Mouse (Mus musculus) monocyte, adult 2 months (primary cell): ENCODE results near the gene Mgst3.

Experiments
- DNase-seq, 2 experiments: peaks; one replicate each; pipeline ENCODE4 v3.0.0; 2022; ENCODE audit warnings: low spot score in 2 of 2, low read depth in 1 of 2

The Mgst3 gene

DNA sequence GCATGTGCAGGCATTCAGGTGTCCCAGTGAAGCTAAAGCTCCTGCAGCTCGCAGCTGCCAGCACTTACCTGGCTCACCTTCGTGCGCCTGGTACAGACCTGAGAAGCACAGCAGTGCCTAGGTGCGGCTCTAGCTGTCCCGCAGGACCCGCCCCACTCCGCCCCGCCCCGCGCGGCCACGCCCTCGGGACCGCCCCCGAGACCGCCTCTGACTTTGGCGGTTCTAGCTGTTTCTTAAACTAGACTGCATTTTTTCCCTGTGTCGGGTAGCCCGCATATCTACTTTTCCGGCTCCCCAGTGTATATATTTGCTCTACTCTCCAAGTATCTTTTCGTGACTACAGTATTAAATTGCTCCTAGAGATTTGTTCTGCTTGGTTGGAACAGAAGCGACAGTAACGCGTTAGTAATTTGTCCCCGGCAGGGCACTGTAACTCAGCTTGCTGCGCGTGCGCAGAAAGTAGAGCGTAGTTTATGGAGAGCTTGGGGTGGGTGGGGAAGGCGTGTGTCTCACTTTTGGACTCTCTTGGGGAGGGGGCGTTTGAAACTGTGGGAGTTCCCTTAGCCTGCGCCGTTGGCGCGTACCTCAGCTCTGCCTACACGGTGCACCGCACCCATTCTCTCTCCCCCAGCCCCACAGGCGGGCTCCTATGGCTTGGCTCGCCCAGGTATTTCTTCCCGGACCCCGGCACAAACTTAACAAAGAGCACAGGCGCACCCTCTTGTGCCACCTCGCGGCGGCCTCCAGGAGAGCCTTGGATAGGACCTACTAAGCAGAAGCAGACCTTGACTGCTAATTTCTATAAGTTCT is at the start of gene Mgst3:
Gene Mgst3 (minus strand): TSS at position 159 of the 810 bp plus-strand sequence.
- DNase-seq: peak; percentile 63 to 81

DNA sequence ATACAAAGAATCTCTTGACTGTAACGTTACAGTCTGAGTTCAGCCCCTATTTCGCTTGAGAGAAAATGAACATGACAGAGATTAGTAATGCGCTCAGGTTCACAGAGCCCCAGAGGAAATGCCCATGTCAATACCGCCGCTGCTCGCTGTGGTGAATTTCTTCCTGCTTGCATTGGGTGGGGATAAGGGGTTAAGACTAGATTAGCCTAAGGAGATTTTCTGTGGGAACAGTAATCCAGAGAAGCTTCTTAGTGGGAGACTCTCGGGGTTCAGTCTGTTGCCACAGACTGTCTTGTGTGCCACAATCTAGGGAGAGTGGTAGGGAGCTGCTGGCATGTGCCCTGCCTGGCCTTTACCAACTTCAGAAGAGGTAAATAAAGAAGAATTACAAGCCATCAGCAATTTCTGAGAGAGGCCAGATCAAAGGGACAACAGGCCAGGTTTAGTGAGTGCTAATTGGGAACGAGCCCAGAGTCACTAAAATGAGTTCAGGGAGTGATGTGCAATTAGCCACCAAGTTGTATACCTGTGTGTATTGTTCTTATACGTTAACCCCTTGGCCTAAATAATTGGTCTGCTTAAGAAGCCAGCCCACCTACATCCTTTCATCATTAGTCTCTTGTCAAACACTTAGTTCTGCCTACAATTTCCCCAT is 44.7 kb upstream of the Mgst3 start:
- no peak for DNase-seq

DNA sequence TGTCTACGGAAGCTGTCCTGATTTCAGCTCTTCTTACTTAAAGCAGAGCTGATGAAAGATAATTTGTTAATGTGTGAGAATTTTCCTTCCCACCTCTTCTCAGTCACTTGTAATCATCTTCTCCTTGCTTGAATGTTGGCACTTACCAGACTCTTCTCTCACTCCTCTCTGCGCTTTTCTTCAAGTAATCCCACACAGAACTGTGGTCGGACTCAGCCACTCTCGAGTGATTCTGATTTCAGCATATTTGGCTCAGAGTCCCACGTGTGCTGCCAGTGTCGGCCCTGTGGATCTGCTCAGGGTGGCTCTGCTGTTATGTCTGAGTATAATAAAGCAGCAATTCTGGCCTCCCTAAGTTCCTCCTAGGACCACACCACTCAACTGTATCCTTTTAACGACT is 43.5 kb upstream of the Mgst3 start:
- no peak for DNase-seq

GRCm38 (mm10) chr1:167436186-167436975 is 42.7 kb upstream of the Mgst3 start:
- DNase-seq: no peak

GRCm38 (mm10) chr1:167434931-167435330 is 41.3 kb upstream of the Mgst3 start:
- DNase-seq: no peak

DNA sequence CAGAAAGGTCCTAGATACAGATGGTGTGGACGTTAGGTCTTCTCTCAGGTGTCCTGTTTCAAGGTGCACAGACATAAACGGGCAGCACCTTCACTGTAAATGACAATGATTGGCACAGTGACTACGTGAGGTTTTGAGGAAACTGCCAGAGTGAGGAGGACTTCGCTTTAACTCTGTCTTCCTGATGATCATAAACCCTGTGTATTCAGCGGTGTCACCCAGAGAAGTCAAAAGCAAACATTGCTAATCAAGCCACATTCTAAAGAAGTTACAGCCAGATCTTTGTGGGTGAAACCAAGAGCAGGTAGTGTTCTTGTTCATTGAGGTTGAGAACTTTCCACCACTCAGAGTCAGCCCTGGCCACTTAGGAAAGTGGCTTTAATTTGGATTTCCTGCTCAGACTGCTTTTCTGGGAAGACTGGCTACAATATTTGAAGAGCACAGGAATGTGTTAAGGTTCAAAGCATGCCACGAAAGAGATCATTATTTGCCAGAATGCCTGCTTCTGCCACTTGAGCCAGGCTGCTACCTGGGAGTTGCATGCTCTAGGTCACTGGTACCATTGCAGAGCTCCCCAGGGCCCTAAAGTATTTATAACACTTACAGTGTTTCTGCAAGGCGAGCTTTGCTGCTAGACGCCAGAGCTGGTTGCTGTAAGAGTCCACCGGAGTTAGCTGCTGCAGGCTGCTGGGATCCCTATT is 37.5 kb upstream of the Mgst3 start:
- no peak for DNase-seq

DNA sequence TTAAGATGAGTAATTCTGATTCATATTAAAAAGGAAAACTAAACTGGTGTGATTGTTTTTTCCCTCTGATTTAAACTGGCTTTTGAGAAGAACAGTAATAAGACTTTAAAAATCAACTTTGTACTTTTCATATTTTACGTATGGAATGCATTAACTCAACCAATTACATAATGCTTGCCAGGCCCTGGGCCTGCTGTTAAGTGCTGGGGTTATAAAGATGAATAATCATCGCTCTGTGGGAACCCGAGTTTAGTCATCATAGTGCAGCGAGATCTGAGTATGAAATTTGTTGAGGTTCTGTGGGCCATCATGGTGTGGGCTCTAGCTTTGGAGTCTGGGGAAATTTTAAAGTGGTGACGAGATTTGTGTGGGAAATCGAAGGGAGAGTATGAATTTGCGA is 33.0 kb upstream of the Mgst3 start:
- DNase-seq: no peak

DNA sequence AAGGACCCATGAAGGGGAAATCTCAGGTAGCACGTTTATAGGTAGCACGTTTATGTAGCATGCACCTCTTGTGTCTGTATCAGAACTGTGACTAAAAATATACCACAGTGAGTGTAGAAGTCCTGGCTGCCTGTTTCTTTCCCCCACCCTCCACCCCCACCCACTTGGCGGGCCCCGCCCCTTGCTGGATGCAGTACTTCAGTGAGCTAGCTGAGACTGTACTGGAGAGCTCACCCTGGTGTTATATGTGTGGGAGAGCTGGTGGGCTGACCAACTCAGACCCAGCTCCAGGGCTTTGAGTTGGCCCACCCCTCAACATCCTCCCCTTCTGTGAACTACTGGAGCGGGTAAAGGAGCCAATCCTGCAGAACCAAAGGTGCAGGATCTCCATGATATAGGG is 31.9 kb upstream of the Mgst3 start:
- DNase-seq: no peak

DNA sequence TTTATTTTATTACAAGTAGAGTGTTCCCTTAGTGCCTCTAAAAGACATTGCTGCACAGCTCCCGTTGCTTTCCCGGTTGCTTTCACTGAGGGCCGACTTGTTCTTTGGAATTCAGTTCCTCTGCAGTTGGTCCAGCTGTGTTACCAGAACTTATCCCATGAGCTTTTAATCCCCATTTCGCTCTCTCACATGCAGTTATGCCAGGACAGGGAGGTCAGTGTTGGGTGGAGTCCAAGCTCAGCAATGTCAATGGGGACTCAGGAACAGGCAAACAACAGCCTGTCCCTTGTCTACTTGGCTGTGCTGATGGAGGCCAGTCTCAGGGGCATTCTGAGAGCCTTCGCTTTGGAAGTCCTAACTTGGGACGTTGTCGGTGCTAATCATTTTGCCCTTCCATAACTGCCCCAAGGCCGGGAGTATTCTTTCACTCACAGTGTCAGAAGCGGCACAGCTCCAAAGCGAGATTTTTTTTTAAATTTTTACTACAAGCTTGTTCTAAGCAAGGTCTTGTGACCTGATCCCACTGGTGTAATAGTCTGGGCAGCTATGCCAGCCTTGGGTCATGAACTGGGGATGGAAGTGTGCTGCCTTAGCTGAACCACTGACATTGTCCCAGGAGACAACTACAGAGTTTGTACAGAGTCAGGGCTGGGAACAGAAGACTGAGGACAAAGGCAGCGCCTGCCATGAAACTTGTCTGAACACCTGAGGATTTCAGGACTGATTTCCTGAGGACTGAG is 29.0 kb upstream of the Mgst3 start:
- DNase-seq: no peak

DNA sequence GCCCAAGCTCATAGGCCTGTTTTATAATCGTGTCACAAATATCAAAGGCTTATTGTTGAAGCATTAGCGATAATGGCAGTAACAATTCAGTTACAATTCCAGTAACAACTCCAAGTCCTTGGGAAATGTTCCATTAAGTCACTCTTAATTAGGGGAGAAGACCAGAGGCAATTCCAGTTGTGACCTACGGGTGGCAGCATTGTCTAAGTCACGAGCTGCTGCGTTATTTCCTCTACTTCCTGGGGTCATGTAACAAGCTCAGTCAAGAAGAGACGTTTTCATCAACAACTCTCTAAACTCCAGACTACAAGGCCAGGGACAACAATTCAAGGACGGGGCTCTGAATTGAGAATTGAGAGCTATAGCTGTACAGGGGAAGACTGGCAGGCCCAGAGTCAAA is 21.2 kb upstream of the Mgst3 start:
- peak in 1 of 2 experiments; percentile 36 for DNase-seq

DNA sequence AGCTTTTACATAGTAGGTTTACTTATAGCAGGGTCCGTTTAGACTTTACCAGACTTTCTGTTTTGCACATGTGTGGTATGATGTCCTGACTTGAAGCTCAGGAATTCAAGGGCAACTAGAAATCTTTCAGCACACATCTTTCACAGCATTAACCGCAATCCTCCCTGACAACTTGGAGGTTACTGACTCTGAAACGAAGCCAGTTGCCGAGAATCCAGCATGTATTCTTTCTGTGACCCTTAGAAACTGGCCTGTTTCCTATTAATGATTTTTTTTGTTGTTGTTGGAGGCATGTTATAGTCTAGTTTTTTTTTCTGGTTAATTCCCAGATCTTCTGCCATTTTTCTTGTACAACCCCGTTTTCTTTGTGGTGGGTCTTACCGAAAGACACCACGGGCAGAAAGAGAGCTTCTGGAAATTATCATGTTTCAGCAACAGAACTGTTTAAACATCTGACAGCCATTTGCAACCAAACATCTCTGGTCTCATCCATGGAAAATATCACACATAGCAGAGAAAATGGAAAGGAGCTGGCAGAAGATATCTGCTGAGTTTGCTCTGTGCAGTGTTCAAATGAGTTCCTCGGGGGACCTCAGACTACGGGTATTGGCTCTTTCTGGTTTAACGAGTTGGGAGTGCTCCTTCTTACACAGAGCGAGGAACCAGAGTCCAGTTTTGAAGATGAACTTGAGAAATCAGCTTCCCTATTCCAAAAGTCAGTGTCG is 18.5 kb upstream of the Mgst3 start:
- no peak for DNase-seq

DNA sequence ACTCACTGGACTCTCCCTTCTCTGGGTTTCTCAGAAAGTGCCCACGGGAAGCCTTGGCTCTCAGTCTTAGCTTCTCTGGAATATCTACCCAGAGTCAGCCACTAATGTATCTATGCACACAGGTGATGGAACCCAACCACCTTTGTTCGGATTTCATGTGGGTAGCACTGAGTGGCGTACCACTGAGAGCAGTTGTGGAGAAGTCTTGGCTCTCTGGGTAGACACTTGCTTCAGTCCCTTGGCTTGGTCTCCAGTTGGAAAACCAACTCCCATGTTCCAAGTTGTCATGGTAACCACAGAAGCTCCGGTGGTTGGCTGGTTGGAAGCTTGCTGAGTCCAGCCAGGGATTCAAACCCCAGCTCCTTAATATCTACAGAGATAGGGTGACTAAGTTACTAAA is 16.0 kb upstream of the Mgst3 start:
- no peak for DNase-seq

GRCm38 (mm10) chr1:167405237-167405636 is 11.6 kb upstream of the Mgst3 start:
- no peak for DNase-seq

DNA sequence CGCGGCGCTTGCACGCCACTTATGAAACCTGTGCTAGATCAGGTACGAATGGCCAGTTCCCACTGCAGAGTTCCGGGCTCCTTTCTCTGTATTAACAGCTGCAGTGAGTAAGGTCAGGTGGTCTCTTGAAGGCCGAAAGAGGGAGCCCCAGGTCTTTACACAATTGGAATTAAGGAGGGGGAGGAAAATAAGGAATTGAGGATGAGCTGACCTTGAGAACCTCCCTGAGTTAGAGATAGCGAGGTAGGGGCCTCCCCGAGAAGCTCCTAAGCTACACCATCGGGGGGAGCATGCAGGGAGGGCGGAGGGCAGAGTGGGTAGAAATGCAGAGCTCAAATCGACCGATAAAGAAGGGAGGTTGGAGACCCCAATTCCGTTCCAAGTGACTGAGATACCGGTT is 360 bp downstream of the Mgst3 start:
- DNase-seq: no peak

- DNase-seq: no peak
Observed at GRCm38 (mm10) chr1:167392687-167393086, 954 bp downstream of the Mgst3 start.

DNA sequence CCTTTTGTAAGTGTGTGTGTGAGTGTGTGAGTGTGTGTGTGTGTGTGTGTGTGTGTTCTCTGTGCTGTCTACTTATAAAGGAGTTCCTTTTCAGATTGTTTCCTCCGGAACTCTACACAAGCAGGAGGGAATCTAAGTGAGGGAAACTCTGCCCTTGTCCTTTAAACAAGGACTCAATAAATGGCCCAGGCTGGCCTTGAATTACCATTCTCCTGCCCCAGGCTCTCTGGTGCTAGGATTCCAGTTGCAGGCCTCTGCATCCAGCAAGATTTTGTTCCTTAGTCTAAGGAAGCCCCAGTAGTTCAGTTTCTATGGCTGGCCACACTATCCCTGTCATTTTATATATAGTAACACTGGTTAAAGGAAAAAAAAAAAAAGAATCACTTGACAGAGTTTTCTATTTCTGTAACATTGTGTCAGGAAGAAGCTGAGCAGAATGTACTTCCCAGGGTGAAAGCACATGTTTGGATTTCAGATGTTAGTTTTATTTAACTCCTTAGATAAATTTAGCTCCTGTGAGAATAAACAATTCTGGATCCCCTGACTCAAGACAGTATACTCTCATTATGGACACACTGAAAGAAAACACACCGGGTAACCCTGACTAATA is 1.5 kb downstream of the Mgst3 start:
- no peak for DNase-seq

DNA sequence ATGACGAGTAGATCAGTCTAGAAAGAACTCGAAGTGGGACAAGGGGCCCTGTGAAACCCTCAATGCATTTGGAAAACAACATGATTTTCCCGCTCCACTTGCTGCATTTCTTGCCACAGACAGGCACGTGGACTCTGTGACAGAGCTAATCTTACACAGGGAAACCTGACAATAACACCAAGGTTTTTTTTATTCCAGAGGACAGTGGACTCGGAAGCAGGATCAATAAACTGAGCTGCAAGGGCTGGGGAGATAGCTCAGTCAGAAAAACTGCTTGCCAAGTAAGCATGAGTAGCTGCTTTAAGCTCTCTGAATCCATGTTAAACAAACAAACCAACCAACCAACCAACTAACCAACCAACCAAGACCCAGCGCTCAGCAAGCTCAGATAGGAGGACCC is 2.4 kb downstream of the Mgst3 start:
- DNase-seq: no peak

DNA sequence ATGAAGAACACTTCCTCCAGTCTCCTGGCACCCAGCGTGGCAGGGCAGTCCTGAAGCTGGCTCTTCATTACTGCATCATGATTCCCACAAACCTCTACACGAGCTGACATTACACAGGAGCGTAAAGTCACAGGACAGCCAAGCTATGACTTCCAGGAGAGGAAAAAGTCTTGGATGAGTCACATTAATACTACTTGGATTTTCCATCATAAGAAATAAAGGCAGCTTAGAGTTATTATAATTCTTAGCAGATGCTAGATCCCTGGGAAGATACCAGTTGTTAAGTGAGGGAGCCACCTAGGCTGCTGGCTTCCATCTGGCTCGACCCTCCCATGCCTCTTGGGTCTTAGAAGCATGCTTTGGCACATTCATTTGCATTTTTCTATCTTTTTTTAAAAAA is 3.3 kb downstream of the Mgst3 start:
- no peak for DNase-seq

DNA sequence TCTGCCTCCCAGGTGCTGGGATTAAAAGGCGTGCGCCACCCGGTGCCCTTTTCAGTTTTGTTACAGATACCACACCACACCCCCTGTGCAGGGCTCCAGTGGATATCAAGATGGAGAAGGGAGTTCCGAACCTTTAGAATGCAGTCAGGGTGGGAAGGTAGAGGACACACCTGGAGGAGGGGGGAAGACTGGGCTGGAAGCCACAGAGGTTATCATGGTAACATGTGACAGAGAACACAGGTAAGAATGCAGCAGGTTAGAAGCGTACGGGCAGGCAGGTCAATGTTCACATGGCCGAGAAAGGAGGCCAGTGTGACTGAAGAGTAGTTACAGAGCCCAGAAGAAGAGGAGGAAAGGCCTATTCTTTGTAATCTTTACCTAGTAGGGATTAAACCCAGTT is 4.1 kb downstream of the Mgst3 start:
- DNase-seq: no peak

DNA sequence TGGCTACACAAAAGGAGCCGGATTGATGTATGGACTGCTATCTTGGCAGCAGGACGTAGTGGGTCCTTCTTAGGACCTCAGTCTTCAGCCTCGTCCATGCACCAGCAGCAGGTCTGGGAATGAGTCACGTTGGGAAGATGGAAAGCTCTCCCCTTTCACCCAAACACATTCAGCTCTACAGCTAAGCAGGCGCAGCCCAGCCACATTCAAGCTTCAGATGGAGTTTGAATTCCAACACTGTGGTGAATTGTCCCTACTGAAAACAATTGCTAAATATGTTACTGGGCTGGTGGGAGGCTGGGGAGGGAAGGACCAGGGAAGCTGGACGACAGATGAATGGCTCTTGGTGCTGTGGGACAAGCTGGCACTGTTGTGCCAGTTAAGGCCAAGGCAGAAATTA is 5.1 kb downstream of the Mgst3 start:
- DNase-seq: no peak
